Mouse (Mus musculus): ENCODE results near the gene Zbtb7a. TPM values are rescaled to one million over a fixed set of nuclear protein-coding genes. Genes with fewer than 3 reads are reported as not detected.
"Not testable (repeated sequence)": the region's sequence is repeated elsewhere in the genome, so short reads cannot be mapped to it uniquely, and the experiment has no call there.

Zbtb7a gene
- polyA plus RNA-seq, 1 experiment from 2014 or later: 19.7 TPM

DNA sequence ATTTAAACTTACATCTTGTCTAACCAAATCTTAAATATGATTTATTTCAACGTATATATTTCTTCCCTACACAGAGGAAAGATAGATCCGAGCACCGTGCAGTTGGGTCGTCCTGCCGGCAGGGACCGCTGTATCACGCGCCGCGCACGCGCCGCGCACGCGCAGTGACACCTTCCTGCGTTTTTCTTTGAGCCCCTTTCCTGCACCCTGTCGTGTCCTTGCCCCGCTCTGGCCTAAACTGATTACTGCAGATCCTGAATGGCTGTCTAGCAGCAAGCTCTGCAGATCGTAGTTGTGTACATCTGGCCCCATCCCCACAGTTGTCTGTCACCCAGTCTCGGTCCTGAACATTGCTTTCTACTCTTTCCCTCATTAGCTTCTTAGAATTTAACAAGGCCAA, 38.1 kb downstream of the Zbtb7a start:
- Histone ChIP-seq H3K36me3 (peaks cover 9% of the 10 kb centered on the region), H3K4me2 (peak overlapping the region; percentile 44), H3K27me3 (no peaks in the 10 kb centered on the region), H3K9me3 (no peaks in the 10 kb centered on the region), H3K9ac (replicated peaks) (peak overlapping the region; percentile 42; the same call in 1 of the 2 replicates), H3K27ac (peak overlapping the region; percentile 94), H3K4me3 (replicated peaks) (peak overlapping the region; percentile 8; the same call in 1 of the 2 replicates), H3K4me1 (replicated peaks) (peaks cover 37% of the 10 kb centered on the region)
- ATAC-seq (ENCODE audit: insufficient number of reproducible peaks, insufficient read depth, low FRiP score, low TSS enrichment, low read depth): 0 out of 2 replicates have a peak, but pooled peaks have one; percentile 15
- WGBS: 4% methylated on average over 21 of the region's 21 CpGs

DNA sequence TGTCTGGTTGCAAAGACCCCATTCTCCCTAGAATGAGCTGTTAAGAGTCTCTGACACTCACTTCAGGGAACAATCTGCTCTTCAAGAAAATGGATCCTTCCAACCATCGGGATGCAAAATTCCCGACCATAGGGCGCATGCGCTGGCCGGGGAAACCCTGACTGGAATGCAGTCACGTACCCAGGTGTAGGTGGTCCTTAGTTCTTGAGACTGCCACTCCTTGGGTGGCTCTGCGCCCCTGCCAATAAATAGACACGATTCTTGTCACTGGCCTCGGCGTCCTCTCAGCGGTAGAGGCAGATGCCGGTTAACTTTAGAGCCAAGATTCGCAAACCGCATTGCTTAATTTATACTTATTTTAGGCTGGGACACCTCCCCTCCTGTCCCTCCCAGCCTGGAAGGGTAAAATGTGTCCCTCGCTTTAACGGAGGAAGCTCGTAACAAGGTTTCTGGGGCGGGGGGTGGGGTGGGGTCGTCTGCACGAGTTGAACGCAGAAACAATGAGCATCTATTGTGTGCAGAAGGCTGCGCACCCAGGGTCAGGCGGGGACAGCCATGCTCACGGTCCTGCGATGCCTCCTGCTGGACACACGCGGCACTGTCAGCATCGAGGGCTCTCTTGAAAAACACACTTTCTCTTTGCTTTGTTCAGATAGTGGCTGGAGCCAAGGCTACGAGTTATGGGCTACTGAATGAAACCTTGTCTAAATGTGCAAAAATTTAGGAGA, 39.8 kb downstream of the Zbtb7a start:
- Histone ChIP-seq H3K4me3 (replicated peaks) (peak overlapping the region; percentile 39), H3K9me3 (no peaks in the 10 kb centered on the region), H3K27me3 (no peaks in the 10 kb centered on the region), H3K4me2 (peak overlapping the region; percentile 67), H3K9ac (replicated peaks) (peak overlapping the region; percentile 63), H3K27ac (peak overlapping the region; percentile 94), H3K36me3 (peaks cover 26% of the 10 kb centered on the region), H3K4me1 (replicated peaks) (peaks cover 45% of the 10 kb centered on the region)
- ATAC-seq (ENCODE audit: insufficient number of reproducible peaks, insufficient read depth, low FRiP score, low TSS enrichment, low read depth): peak; percentile 59
- WGBS: 3% methylated on average over 29 of the region's 29 CpGs

DNA sequence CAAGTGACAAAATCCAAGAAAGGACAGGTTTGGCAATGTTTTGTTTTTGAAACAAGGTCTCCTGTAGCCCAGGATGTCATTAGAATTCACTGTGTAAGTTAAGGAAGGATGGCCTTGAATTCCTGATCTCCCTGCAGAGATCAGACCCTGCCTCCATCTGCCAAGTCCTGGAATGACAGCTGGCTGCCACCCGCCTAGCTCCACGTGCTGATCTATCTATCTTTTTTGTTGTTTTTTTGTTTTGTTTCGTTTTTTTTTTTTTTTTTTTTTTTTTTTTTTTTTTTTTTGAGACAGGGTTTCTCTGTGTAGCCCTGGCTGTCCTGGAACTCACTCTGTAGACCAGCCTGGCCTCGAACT, 40.3 kb downstream of the Zbtb7a start:
- peak overlapping the region; percentile 94 for H3K27ac ChIP-seq
- ATAC-seq (ENCODE audit: insufficient number of reproducible peaks, insufficient read depth, low FRiP score, low TSS enrichment, low read depth); H3K9me3 ChIP-seq; H3K9ac ChIP-seq (replicated peaks); H3K4me3 ChIP-seq (replicated peaks); H3K27me3 ChIP-seq: not testable (repeated sequence)
- 9% methylated on average over 4 of the region's 4 CpGs for WGBS
- peaks cover 48% of the 10 kb centered on the region for H3K4me1 ChIP-seq (replicated peaks)
- peak overlapping the region; percentile 96 for H3K4me2 ChIP-seq
- H3K36me3 ChIP-seq: peaks cover 31% of the 10 kb centered on the region

DNA sequence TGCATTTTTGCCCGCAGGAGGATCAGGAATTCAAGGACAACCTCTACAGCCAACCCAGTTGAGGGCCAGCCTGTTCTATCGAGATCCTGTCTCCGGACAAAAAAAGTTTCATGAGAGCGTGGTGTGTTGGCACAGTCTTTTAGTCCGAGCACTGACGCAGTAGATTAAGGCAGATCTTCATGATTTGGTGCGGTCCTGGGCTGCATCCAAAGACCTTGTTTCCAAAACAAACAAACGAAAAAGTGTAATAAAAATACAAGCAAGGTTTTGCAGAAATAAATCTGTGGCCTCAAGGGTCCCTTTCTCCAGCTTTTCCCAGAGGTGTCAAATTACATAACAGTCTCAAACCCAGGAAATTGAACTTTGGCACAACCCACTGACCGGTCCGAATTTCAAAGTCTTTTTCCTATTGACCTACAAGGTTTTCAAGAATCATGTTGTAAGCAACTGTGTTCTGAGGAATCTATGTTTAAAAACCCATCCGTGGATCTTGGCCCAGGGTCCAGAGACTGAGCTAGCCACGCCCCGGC, 41.0 kb downstream of the Zbtb7a start:
- Histone ChIP-seq H3K4me2 (peak overlapping the region; percentile 96), H3K4me3 (replicated peaks) (peak overlapping the region; percentile 98), H3K27ac (peak overlapping the region; percentile 94), H3K27me3 (no peaks in the 10 kb centered on the region), H3K9ac (replicated peaks) (no peak overlapping the region), H3K36me3 (peaks cover 38% of the 10 kb centered on the region), H3K9me3 (no peaks in the 10 kb centered on the region), H3K4me1 (replicated peaks) (peaks cover 50% of the 10 kb centered on the region)
- WGBS: 9% methylated on average over 13 of the region's 13 CpGs
- no peak for ATAC-seq (ENCODE audit: insufficient number of reproducible peaks, insufficient read depth, low FRiP score, low TSS enrichment, low read depth)

DNA sequence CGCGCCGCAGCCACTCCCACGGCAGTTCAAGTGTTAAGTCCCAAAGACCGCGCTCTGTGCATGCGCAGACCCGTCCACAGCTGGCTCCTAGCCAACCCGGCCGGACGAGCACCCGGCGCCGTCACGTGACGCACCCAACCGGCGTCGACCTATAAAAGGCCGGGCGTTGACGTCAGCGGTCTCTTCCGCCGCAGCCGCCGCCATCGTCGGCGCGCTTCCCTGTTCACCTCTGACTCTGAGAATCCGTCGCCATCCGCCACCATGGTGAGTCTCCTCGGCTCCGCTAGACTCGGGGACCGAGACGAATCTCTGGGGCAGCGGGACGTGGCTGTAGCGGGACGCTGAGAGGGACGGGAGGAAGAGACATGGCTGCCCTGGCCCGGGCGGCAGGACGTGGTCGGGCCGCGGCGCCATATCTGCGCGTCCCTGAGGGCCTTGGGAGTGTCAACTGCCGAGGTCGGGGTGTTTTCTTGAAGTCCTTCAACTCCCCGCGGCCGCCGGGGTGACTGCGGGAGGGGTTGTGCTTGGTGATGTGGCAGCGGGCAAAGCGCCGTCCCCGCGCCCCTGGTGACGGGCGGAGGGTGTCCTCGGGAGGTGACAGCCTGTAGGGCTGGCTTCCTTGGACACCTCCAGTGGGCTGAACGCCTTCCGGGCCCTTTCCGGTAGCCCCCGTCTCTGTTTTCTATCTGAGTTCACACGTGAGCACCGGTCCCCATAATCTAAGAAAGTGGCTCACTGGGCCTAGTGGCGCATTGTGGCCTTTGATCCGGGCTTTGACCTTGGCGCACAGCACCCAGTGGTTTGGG, 41.6 kb downstream of the Zbtb7a start, which contains the start of gene Eef2:
TSS of gene Eef2 (plus strand) at position 166 of the 806 bp plus-strand sequence.
- under 1% methylated on average over 77 of the region's 77 CpGs for WGBS
- peaks cover 45% of the 10 kb centered on the region for H3K36me3 ChIP-seq
- peak within 1 kb of the TSS; percentile 94 for H3K27ac ChIP-seq
- H3K4me1 ChIP-seq (replicated peaks): peaks cover 54% of the 10 kb centered on the region
- peak; percentile 71 for ATAC-seq (ENCODE audit: insufficient number of reproducible peaks, insufficient read depth, low FRiP score, low TSS enrichment, low read depth)
- H3K27me3 ChIP-seq: no peaks in the 10 kb centered on the region
- H3K9me3 ChIP-seq: no peaks in the 10 kb centered on the region
- peak within 1 kb of the TSS; percentile 98 for H3K9ac ChIP-seq (replicated peaks)
- peak within 1 kb of the TSS; percentile 98 for H3K4me3 ChIP-seq (replicated peaks)
- peak within 1 kb of the TSS; percentile 96 for H3K4me2 ChIP-seq

DNA sequence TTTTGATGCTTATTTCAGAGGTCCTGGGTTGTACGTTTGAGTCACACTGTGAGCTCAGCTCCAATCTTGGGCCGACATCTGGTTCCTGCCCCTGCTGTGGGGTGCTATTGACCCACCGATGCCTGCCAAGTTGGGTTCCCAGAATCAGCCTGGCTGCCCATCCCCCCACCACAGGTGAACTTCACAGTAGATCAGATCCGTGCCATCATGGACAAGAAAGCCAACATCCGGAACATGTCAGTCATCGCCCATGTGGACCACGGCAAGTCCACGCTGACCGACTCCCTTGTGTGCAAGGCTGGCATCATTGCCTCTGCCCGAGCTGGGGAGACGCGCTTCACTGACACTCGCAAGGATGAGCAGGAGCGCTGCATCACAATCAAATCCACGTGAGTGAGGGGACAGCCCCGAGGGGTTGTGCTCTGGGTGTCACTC, 42.5 kb downstream of the Zbtb7a start:
- peaks cover 53% of the 10 kb centered on the region for H3K36me3 ChIP-seq
- ATAC-seq (ENCODE audit: insufficient number of reproducible peaks, insufficient read depth, low FRiP score, low TSS enrichment, low read depth): no peak
- WGBS: 17% methylated on average over 16 of the region's 16 CpGs
- H3K9ac ChIP-seq (replicated peaks): peak overlapping the region; percentile 98
- H3K27ac ChIP-seq: peak overlapping the region; percentile 94
- no peaks in the 10 kb centered on the region for H3K27me3 ChIP-seq
- H3K4me1 ChIP-seq (replicated peaks): peaks cover 58% of the 10 kb centered on the region
- no peaks in the 10 kb centered on the region for H3K9me3 ChIP-seq
- peak overlapping the region; percentile 96 for H3K4me2 ChIP-seq
- peak overlapping the region; percentile 98 for H3K4me3 ChIP-seq (replicated peaks)

DNA sequence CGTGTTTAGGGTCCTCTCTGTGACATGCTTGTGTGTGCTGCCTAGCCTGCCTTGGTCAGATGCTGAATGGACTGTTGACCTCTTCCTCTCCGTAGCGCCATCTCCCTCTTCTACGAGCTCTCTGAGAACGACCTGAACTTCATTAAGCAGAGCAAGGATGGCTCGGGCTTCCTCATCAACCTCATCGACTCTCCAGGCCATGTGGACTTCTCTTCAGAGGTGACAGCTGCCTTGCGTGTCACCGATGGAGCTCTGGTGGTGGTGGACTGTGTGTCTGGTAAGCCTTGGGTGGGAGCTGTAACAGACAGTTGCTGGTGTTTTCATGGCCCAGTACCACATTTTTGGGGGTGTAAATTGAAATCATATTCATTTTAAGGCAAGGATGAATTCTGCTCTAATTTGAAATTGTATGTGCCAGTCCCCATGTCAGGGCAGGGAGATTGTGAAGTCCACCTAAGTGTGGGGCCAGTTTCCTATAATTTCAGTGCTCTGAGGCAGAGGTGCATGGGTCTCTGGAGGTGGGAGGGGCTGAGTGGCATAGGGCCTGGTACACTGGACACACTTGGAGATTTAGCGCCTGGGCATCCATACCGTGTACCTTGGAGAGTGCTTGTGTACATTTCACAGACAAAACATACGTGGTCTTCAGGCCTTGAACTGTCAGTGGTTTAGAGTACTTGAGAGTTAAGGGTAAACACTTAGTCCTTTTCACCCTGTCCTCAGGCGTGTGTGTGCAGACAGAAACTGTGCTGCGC, 43.1 kb downstream of the Zbtb7a start:
- no peak for ATAC-seq (ENCODE audit: insufficient number of reproducible peaks, insufficient read depth, low FRiP score, low TSS enrichment, low read depth)
- 67% methylated on average over 14 of the region's 14 CpGs for WGBS
- H3K36me3 ChIP-seq: peaks cover 53% of the 10 kb centered on the region

DNA sequence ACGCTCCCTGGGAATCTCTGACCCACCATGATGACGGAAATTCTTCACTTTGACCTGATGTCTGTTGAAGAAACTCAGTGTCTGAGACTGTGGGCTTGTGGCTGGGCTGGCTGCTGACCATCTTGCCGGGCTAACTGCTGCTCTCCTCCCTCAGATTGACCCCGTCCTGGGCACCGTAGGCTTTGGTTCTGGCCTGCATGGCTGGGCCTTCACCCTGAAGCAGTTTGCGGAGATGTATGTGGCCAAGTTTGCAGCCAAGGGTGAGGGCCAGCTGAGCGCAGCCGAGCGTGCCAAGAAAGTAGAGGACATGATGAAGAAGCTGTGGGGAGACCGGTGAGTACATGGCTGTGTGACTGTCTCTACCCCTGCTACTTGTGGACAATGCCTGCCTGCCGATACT, 43.9 kb downstream of the Zbtb7a start:
- peak overlapping the region; percentile 98; the same call in 1 of the 2 replicates for H3K4me3 ChIP-seq (replicated peaks)
- 0 out of 2 replicates have a peak overlapping the region, but pooled peaks have one; percentile 21 for H3K4me2 ChIP-seq
- peak overlapping the region; percentile 27; the same call in 1 of the 2 replicates for H3K9ac ChIP-seq (replicated peaks)
- no peaks in the 10 kb centered on the region for H3K9me3 ChIP-seq
- no peak overlapping the region for H3K27ac ChIP-seq
- peaks cover 54% of the 10 kb centered on the region for H3K36me3 ChIP-seq
- no peaks in the 10 kb centered on the region for H3K27me3 ChIP-seq
- 93% methylated on average over 11 of the region's 11 CpGs for WGBS
- peaks cover 55% of the 10 kb centered on the region for H3K4me1 ChIP-seq (replicated peaks)
- no peak for ATAC-seq (ENCODE audit: insufficient number of reproducible peaks, insufficient read depth, low FRiP score, low TSS enrichment, low read depth)

More for the DNA sequence above, 43.1 kb downstream of the Zbtb7a start:
- H3K4me1 ChIP-seq (replicated peaks): peaks cover 57% of the 10 kb centered on the region
- H3K27ac ChIP-seq: peak overlapping the region; percentile 94
- no peaks in the 10 kb centered on the region for H3K27me3 ChIP-seq
- peak overlapping the region; percentile 98 for H3K9ac ChIP-seq (replicated peaks)
- peak overlapping the region; percentile 98 for H3K4me3 ChIP-seq (replicated peaks)
- no peaks in the 10 kb centered on the region for H3K9me3 ChIP-seq
- H3K4me2 ChIP-seq: peak overlapping the region; percentile 96

DNA sequence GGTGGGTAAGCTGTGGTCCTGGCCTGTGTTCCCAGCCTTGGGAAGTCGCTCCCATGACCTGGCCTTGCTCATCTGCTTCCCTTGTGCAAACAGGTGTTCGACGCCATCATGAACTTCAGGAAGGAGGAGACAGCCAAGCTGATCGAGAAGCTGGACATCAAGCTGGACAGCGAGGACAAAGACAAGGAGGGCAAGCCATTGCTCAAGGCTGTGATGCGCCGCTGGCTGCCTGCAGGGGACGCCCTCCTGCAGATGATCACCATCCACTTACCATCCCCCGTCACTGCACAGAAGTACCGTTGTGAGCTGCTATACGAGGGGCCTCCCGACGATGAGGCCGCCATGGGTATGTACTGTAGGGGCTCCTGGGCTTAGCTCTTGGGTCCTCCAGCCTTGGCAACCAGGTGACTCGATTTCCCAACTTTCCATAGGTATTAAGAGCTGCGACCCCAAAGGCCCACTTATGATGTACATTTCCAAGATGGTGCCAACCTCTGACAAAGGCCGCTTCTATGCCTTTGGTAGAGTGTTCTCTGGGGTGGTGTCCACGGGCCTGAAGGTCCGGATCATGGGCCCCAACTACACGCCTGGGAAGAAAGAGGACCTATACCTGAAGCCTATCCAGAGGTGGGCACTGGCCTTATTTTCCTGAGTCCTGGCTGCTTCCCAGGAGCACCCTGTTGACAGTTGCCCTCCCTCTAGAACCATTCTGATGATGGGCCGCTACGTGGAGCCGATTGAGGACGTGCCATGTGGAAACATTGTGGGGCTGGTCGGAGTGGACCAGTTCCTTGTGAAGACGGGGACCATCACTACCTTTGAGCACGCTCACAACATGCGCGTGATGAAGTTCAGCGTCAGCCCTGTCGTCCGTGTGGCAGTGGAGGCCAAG, 44.7 kb downstream of the Zbtb7a start:
- Histone ChIP-seq H3K27ac (no peak overlapping the region), H3K9me3 (no peaks in the 10 kb centered on the region), H3K4me2 (no peak overlapping the region), H3K4me1 (replicated peaks) (peaks cover 52% of the 10 kb centered on the region), H3K27me3 (no peaks in the 10 kb centered on the region), H3K4me3 (replicated peaks) (0 out of 2 replicates have a peak overlapping the region, but pooled peaks have one; percentile 8), H3K36me3 (peaks cover 62% of the 10 kb centered on the region), H3K9ac (replicated peaks) (0 out of 2 replicates have a peak overlapping the region, but pooled peaks have one; percentile 27)
- 90% methylated on average over 32 of the region's 32 CpGs for WGBS
- ATAC-seq (ENCODE audit: insufficient number of reproducible peaks, insufficient read depth, low FRiP score, low TSS enrichment, low read depth): no peak

DNA sequence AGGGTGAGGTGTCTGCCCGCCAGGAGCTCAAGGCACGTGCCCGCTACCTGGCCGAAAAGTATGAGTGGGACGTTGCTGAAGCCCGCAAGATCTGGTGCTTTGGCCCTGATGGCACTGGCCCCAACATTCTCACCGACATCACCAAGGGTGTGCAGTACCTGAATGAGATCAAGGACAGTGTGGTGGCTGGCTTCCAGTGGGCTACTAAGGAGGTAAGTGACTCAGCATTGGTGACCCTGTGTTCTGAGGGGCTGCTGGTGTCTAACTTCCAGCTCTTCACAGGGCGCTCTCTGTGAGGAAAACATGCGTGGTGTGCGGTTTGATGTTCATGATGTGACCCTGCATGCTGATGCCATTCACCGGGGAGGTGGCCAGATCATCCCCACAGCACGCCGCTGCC, 45.9 kb downstream of the Zbtb7a start:
- H3K4me1 ChIP-seq (replicated peaks): peaks cover 51% of the 10 kb centered on the region
- no peak overlapping the region for H3K4me2 ChIP-seq
- no peak overlapping the region for H3K9ac ChIP-seq (replicated peaks)
- 0 out of 2 replicates have a peak overlapping the region, but pooled peaks have one; percentile 45 for H3K27ac ChIP-seq
- WGBS: 91% methylated on average over 13 of the region's 13 CpGs
- no peaks in the 10 kb centered on the region for H3K9me3 ChIP-seq
- H3K36me3 ChIP-seq: peaks cover 72% of the 10 kb centered on the region
- H3K27me3 ChIP-seq: no peaks in the 10 kb centered on the region
- H3K4me3 ChIP-seq (replicated peaks): no peak overlapping the region
- no peak for ATAC-seq (ENCODE audit: insufficient number of reproducible peaks, insufficient read depth, low FRiP score, low TSS enrichment, low read depth)
